Mouse (Mus musculus) frontal cortex, postnatal 25 days (tissue): ENCODE measurements around the gene Rpl19.
A peak's percentile ranks its signal among the peaks of the same experiment; 100 is the strongest.

Experiments
- DNase-seq, 2 experiments: peaks; one replicate each; pipeline ENCODE4 v3.0.0; 2022; ENCODE audit warnings: low spot score in 2 of 2

Gene Rpl19

GRCm38 (mm10) chr11:98052129-98052988, 25.8 kb downstream of the Rpl19 start:
- no peak for DNase-seq

GRCm38 (mm10) chr11:98052989-98053834, 26.7 kb downstream of the Rpl19 start, which contains the start of gene Stac2:
Stac2 (minus strand) TSS chr11:98053462.
- no peak for DNase-seq

- no peak for DNase-seq
Measured at GRCm38 (mm10) chr11:98057466-98057865, 31.0 kb downstream of the Rpl19 start.

GRCm38 (mm10) chr11:98057998-98058397, 31.5 kb downstream of the Rpl19 start:
- no peak for DNase-seq

- no peak for DNase-seq
Measured at GRCm38 (mm10) chr11:98059662-98060061, 33.2 kb downstream of the Rpl19 start.

GRCm38 (mm10) chr11:98060104-98060692, 33.7 kb downstream of the Rpl19 start:
- peak in 1 of 2 experiments; percentile 34 for DNase-seq

- no peak for DNase-seq
Measured at GRCm38 (mm10) chr11:98061441-98061840, 34.9 kb downstream of the Rpl19 start.

GRCm38 (mm10) chr11:98061904-98062562, 35.5 kb downstream of the Rpl19 start:
- no peak for DNase-seq

- DNase-seq = no peak
Measured at GRCm38 (mm10) chr11:98066201-98066600, 39.7 kb downstream of the Rpl19 start.

GRCm38 (mm10) chr11:98067255-98067654, 40.7 kb downstream of the Rpl19 start:
- DNase-seq = no peak

- no peak for DNase-seq
Measured at GRCm38 (mm10) chr11:98073442-98073841, 46.9 kb downstream of the Rpl19 start.

GRCm38 (mm10) chr11:98075195-98075808, 48.8 kb downstream of the Rpl19 start:
- peak; percentile 95 for DNase-seq

GRCm38 (mm10) chr11:98077086-98077485, 50.6 kb downstream of the Rpl19 start:
- DNase-seq = no peak
